Mouse (Mus musculus): Measurements from ENCODE around the gene Hivep1.

Hivep1 gene

GRCm38 (mm10) chr13:42076751-42077302, 25.0 kb downstream of the Hivep1 start:
- no peak for DNase-seq

GRCm38 (mm10) chr13:42077629-42078028, 25.8 kb downstream of the Hivep1 start:
- DNase-seq = peak; percentile 36 to 57

- no peak for DNase-seq
Observed at GRCm38 (mm10) chr13:42080131-42080916, 28.5 kb downstream of the Hivep1 start.

GRCm38 (mm10) chr13:42088339-42088738, 36.5 kb downstream of the Hivep1 start:
- DNase-seq = no peak

- no peak for DNase-seq
Observed at GRCm38 (mm10) chr13:42089025-42089424, 37.2 kb downstream of the Hivep1 start.

- no peak for DNase-seq
Observed at GRCm38 (mm10) chr13:42090751-42091150, 38.9 kb downstream of the Hivep1 start.

GRCm38 (mm10) chr13:42092392-42093139, 40.7 kb downstream of the Hivep1 start:
- no peak for DNase-seq

GRCm38 (mm10) chr13:42093268-42094042, 41.6 kb downstream of the Hivep1 start:
- DNase-seq = peak; percentile 68 to 82

GRCm38 (mm10) chr13:42095826-42096515, 44.1 kb downstream of the Hivep1 start:
- DNase-seq = peak; percentile 68 to 78

GRCm38 (mm10) chr13:42097109-42097508, 45.3 kb downstream of the Hivep1 start:
- DNase-seq = no peak

GRCm38 (mm10) chr13:42098522-42098921, 46.7 kb downstream of the Hivep1 start:
- no peak for DNase-seq

- no peak for DNase-seq
Observed at GRCm38 (mm10) chr13:42099523-42099922, 47.7 kb downstream of the Hivep1 start.

GRCm38 (mm10) chr13:42101440-42102190, 49.8 kb downstream of the Hivep1 start:
- DNase-seq = peak; percentile 47 to 67

GRCm38 (mm10) chr13:42102980-42103379, 51.2 kb downstream of the Hivep1 start:
- DNase-seq = peak; percentile 54 to 70

- peak in 1 of 2 experiments; percentile 40 for DNase-seq
Observed at GRCm38 (mm10) chr13:42103486-42104166, 51.8 kb downstream of the Hivep1 start.

- DNase-seq = no peak
Observed at GRCm38 (mm10) chr13:42104371-42104770, 52.5 kb downstream of the Hivep1 start.

GRCm38 (mm10) chr13:42108483-42109215, 56.8 kb downstream of the Hivep1 start:
- no peak for DNase-seq

- no peak for DNase-seq
Observed at GRCm38 (mm10) chr13:42110416-42110815, 58.6 kb downstream of the Hivep1 start.

GRCm38 (mm10) chr13:42112071-42112470, 60.2 kb downstream of the Hivep1 start:
- no peak for DNase-seq

GRCm38 (mm10) chr13:42112748-42113147, 60.9 kb downstream of the Hivep1 start:
- no peak for DNase-seq
